Mouse (Mus musculus): ENCODE results near the gene Trir.

DNA sequence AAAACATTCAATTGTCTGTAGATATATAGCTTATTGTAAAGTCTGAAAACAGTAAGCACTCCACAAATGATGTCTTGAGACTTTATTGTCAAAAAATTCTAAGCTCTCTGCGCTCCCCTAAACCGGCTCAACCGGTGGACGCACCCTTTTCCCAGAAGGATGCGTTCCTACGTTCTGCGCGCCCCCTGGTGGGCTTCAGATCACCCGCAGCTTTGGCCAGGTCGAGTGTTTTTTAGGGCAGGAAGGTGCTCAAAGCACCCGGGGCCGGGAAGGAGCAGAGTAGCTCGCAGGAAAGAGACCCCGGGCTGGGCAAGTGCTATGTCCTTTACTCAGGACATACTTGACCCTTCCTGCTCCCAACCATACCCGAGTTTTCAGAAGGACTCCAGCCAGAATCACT, 36.8 kb upstream of the Trir start:
- TF ChIP-seq CTCF (IDR thresholded peaks at IDR 0.05; ENCODE audit: extremely low read depth, insufficient read length, insufficient replicate concordance, low read depth, low read length) (peak; percentile 90; the same call in 1 of the 2 replicates), POLR2A (IDR thresholded peaks at IDR 0.05; ENCODE audit: low read depth, low read length) (no peak; the same call in 1 of the 2 replicates)
